Mouse (Mus musculus) cerebellum, adult 2 months (tissue): ENCODE measurements around the gene Efna3.

Experiments used
- CTCF ChIP-seq: fragments of 200-500 bp; IDR thresholded peaks from 2 replicates; pipeline ENCODE4 v1.5.1; 2011; ENCODE audit warnings: low read depth, mild to moderate bottlenecking, control low read depth, low read length, moderate library complexity, borderline replicate concordance; ENCODE audit not compliant: insufficient read depth
- POLR2A ChIP-seq: fragments of 200-500 bp; IDR thresholded peaks from 2 replicates; pipeline ENCODE4 v1.6.1; 2011; ENCODE audit warnings: low read length, control low read depth, borderline replicate concordance; ENCODE audit not compliant: insufficient read depth

GRCm38 (mm10) chr3:89318316-89318715 is 4.4 kb downstream of the Efna3 start:
- TF ChIP-seq POLR2A (no peak), CTCF (no peak)
